Mouse (Mus musculus) G1E (cell line): ENCODE results near the gene Zfp697.

Experiments used
- CTCF ChIP-seq: IDR thresholded peaks from 2 replicates; pipeline ENCODE4 v1.5.1; 2012; ENCODE audit warnings: low read depth, low read length, inconsistent platforms, mixed read lengths
- GATA1 ChIP-seq: IDR thresholded peaks from 2 replicates; pipeline ENCODE4 v1.6.1; 2012; ENCODE audit warnings: borderline replicate concordance, low read length, inconsistent platforms, mixed read lengths
- TAL1 ChIP-seq: conservative IDR thresholded peaks from 2 replicates; pipeline ENCODE4 v1.6.1; 2012; ENCODE audit warnings: low read depth, low read length, inconsistent platforms, mixed read lengths

GRCm38 (mm10) chr3:98416426-98417250 is 34.4 kb downstream of the Zfp697 start:
- TF ChIP-seq CTCF, result no peak
- TF ChIP-seq TAL1, result no peak
- no peak for TF ChIP-seq GATA1
